Mouse (Mus musculus) frontal cortex, postnatal 10 days (tissue): ENCODE measurements around the gene Glb1l.
"Not testable (repeated sequence)": the region's sequence is repeated elsewhere in the genome, so short reads cannot be mapped to it uniquely, and the experiment has no call there.

Source experiments
- DNase-seq, 2 experiments: peaks; one replicate each; pipeline ENCODE4 v3.0.0; 2022; ENCODE audit warnings: low spot score in 2 of 2, mixed read lengths in 1 of 2

The Glb1l gene

GRCm38 (mm10) chr1:75210136-75211087 lies at the start of gene Glb1l, which contains the start of gene Stk16:
Gene Glb1l (minus strand): TSS chr1:75210813.
Gene Stk16 (plus strand): TSS chr1:75210838.
- DNase-seq = peak; percentile 92 to 97

DNA sequence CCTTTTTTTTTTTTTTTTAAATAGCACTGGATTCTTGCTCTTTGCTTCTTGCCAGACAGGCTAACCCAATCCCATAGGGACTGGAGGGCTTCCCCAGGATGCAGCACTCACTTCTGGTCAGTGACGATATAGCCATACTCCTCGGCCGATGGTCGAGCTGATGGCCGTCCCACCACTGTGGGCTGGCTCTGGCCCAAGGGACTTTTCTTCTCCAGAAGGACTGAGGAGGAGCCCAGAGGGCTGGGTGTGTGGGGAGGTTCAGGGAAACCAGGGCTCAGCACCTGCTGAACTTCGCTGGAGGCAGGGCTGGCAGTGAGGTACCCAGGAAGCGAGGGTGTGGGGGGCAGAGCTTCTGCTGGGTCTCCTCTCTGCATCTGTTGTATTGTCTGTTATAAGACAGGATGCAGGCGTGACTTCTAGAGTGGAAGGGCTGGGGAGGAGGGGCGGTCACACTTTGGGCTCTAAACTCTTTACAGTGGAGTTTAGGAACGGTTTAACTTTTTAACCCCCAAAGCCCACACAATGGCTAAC lies 45.0 kb upstream of the Glb1l start:
- DNase-seq = no peak

DNA sequence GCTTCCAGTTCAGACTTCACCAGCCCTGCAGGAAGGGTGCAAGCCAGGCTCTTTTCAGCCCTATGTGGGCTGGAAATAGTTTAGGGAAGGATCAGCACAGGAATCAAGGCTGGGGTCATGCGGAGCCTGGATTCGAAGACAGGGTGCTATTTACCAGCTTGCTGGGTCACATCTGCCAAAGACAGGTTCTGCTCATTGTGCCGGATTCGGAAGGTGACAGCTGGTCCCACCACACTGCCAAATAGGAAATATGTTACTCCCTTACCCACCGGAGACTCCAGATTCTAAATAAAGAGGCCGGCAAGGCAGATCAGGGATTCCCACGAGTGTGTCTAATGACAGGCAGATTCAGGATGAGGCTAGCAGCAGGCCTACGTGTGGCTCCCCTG lies 44.0 kb upstream of the Glb1l start:
- no peak for DNase-seq

DNA sequence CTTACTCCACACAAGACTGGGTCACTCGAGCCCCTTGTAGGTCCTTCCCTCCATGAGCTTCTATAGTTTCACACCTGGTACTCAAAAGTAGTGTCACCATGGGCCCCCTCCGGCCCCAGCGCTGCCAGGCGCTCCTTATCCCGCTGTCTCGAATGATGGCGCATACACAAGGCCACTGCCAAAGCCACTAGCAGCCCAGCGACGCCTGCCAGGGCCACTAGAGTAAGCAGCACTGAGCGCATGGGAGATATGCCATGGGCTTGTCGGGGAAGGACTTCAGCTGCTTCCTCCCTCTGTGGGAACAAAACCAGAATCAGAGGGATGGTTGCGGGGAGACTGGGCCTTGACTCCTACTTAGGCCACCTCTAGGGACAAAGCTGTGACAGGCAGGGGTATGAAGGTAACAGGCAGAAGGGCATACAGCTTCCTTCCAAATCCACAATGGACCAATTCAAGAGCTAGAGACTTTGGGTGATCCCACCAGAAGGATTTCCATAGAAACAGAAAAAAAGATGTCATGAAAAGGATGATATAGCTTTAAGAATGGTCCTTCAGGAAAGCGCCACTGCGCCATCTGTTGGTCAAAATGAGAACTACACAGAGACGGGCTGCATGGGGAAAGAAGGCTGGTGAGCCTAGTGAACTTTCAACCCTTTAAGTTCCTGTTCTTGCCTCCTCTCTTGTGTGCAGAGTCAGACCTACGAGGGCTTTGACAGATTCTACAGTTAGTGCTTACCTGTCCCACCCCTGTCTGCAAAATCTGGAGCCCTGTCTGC lies 43.4 kb upstream of the Glb1l start:
- DNase-seq = peak in 1 of 2 experiments; percentile 74

DNA sequence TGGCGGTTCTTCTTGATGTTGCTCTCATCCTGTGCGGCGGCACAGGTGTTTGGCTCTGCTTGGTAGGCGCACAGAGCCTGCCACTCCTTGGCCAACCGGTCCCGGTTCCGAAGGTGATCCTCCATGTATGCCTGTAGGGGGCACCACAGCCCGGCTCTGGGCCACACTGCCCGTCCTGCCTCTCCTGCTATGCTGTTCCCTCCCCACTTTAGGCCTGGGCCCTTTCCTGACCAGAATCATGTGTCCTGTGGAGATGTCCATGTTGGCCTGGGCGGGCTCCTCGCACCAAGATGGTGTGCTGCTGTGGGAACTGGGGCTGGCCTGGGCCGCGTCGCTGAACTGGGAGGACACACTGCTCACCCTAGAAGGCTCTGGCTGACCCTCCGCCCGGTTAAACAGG lies 42.4 kb upstream of the Glb1l start:
- no peak for DNase-seq

DNA sequence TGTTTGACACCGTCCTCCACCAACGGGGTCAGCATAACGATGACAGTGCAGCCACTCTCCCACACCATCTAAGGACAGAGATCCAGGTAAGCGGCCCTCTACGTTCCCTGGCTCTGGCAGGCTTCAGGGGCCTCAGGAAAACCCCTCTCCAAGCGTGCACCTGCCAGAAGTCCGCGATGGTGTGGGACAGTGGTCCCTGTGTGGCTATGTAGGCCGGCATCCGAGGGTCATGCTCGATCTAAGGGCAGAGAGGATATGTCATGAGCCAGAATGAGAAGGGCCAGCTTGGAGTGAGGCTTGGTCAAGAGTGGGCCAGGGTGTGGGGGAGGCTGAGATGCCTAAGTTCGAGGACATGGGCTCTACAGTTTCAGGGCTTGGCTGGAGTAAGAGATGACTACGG lies 41.7 kb upstream of the Glb1l start:
- DNase-seq = no peak

DNA sequence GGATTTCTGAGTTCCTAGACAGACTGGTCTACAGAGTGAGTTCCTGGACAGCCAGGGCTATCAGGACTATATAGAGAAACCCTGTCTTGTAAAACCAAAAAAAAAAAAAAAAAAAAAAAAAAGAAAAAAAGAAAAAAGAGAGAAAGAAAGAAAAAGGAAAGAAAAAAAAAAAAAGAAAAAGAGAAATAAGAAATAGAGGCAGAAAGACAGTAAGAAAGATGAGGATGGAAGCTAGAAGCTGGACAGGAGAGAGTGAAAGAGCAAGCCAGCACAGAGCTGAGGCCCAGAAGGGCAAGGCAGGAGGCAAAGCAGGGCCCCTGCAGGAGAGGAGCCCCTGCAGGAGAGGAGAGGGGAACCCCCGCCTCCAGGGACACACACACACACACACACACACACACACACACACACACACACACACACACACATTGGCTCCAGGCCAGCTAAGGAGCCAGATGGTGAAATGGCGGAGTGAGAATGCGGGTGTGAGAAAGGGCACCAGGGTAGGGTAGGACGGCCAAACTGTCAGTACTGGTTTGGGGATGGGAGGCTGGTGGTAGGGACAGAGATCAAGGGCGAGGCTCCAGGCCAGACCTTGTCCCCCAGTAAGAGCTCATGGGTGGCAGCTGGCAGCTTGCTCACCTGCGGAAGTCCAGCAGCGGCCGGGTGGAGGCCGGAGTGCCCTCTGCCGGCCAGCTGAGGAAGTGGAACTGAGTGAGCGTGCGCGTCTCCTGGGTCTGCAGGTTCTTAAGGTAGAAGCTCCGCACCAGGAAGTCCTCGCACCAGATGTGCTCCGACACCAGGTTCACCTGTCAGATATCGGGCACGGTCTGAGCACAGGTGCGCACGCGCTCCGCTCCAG lies 40.7 kb upstream of the Glb1l start:
- DNase-seq = no peak

DNA sequence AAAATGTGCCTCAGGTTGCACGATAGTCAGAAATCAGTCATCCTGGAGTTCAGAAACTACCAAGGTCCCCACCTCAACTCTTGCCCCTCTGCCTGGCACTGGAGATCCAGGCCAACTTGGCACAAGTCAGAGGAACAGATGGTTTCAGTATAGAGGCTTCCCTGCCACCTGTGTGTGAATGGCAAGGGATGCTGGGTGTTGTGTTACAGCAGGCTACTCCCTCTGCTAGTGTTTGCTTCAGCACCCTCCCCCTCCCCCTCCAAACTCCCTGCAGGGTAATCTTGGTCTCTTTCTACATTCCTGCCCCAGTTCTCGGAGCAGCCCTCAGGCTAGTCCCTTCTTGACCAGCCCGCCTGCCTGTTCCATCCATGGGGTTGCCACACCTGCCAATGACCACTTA lies 39.9 kb upstream of the Glb1l start:
- DNase-seq = no peak

- no peak for DNase-seq
Measured at GRCm38 (mm10) chr1:75248041-75248772, 37.6 kb upstream of the Glb1l start.

GRCm38 (mm10) chr1:75247071-75247930 lies 36.7 kb upstream of the Glb1l start:
- DNase-seq = no peak

- no peak for DNase-seq
Measured at GRCm38 (mm10) chr1:75244836-75245235, 34.2 kb upstream of the Glb1l start.

GRCm38 (mm10) chr1:75244175-75244826 lies 33.7 kb upstream of the Glb1l start:
- DNase-seq = no peak

- DNase-seq = no peak
Measured at GRCm38 (mm10) chr1:75243411-75243810, 32.8 kb upstream of the Glb1l start.

- no peak for DNase-seq
Measured at GRCm38 (mm10) chr1:75239591-75239990, 29.0 kb upstream of the Glb1l start.

GRCm38 (mm10) chr1:75236117-75237050 lies 25.8 kb upstream of the Glb1l start, which contains the start of gene Dnajb2:
Gene Dnajb2 (plus strand): TSS chr1:75236406.
- peak; percentile 77 to 79 for DNase-seq

DNA sequence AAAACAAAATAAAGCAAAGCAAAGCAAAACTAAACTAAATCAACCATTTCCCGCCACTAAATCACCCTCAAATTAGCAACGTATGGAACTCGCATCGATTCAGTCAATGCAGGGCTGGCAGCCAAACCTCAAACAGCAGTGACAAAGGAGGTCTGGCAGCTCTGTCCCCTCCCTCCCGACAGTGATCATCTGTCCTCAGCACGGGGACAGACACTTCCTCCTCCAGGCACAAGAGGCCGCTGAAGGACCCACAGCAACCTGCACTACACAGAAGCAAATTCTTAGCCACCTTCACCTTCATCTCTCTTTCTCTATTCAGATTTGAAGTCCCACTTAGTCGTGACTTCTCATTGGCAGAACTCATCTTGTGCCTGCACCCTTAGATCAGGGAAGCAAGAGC lies 24.0 kb upstream of the Glb1l start:
- no peak for DNase-seq

- not testable (repeated sequence) for DNase-seq
Measured at GRCm38 (mm10) chr1:75232489-75232888, 21.9 kb upstream of the Glb1l start.

DNA sequence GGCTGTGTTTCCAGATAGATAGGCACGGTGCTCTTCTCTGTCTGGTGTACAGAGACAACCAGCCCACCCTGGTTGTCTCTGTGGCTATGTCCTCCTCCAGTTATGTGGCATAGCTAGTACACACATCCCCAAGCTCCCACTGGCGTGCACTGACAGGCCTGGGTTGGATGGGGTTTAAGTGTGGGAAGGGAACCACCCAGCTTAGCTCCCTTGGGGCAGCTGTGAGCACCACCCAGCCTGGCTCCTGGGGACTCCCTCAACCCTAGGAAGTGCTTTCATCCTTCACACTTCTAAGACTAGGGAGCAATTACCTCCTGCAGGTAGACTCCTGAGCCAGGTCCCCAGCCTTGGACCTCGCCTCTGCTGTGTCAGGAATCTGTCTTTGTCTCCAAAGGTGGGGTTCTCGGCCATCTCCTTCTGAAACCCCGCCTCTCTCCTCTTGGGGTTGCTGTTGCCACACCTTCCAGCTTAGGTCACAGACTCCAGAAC lies 21.1 kb upstream of the Glb1l start, which contains the start of gene A630095N17Rik:
TSS of gene A630095N17Rik (minus strand) at position 439 of the 489 bp plus-strand sequence.
- no peak for DNase-seq
